Mouse (Mus musculus) right cerebral cortex, postnatal 10 days (tissue): ENCODE measurements around the gene Themis2.
"Not testable (repeated sequence)": the region's sequence is repeated elsewhere in the genome, so short reads cannot be mapped to it uniquely, and the experiment has no call there.

ENCODE experiments used
- DNase-seq, 2 experiments: peaks; one replicate each; pipeline ENCODE4 v3.0.0; 2021; ENCODE audit warnings: low spot score in 2 of 2

The Themis2 gene

DNA sequence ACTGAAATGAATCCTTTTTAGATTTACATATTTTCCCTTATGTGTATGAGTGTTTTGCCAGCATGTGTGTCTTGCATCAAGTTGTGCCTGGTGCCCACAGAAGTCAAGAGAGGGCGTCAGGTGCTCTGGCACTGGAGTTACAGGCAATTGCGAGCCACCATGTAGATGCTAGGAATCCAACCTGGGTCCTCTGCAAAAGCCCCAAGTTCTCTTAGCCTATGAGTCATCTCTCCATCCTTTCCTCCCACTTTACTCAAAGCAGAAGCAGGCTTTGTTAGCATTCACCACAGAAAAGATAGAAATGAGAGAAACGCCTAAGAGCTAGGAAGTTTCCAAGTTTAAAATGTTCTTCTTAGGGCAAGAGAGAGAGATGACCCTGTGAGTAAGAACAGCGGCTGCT is 3.7 kb upstream of the Themis2 start:
- no peak for DNase-seq

DNA sequence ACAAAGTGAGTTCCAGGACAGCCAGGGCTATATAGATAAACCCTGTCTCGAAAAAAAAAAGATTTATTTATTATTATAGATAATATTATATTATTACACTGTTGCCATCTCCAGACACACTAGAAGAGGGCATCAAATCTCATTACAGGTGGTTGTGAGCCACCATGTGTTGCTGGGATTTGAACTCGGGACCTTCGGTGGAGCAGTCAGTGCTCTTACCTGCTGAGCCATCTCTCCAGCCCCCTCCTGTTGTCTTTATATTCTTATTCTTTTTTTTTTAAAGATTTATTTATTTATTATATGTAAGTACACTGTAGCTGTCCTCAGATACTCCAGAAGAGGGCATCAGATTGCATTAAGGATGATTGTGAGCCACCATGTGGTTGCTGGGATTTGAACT is 2.5 kb upstream of the Themis2 start:
- DNase-seq = not testable (repeated sequence)

- no peak for DNase-seq
Measured at GRCm38 (mm10) chr4:132798028-132798427, 1.8 kb upstream of the Themis2 start.

- DNase-seq = no peak
Measured at GRCm38 (mm10) chr4:132797461-132797860, 1.3 kb upstream of the Themis2 start.

DNA sequence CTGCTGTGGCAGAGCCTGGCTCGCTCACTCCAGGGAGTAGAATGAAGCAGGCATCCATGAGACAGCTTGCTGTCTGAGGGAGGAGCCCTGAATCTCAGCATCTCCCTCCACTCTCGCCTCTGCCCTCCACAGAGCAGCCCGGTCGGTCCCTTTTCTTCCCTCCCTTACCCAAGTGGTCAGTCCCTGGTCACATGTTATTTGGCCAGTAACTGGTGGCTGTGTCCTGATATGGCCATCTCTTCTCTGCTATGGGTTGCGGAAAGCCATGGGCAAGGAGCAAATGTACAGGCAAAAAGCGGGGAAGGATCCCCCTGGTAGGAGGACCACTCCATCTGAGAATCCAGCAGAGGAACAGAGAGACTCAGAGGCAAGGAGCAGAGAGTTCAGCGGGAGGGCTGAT is 1.0 kb downstream of the Themis2 start:
- DNase-seq = no peak

DNA sequence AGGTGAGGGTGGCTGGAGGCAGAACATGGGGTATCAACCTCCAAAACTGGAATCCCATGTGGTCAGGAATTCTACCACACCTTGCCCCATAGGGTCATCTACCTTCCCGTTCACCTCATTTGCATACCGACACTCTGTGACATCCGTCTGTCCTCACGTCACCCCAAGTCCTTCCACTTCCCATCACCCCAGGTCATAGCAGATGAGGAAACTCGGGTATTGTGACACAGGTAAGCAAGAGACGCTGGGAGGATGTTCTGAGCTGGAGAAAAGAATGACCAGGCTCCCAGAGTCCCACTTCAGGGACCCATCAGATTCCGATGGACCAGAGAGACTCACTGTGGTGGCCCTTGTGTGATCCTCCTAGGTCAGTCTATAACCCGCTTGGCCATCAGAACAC is 1.4 kb downstream of the Themis2 start:
- no peak for DNase-seq

DNA sequence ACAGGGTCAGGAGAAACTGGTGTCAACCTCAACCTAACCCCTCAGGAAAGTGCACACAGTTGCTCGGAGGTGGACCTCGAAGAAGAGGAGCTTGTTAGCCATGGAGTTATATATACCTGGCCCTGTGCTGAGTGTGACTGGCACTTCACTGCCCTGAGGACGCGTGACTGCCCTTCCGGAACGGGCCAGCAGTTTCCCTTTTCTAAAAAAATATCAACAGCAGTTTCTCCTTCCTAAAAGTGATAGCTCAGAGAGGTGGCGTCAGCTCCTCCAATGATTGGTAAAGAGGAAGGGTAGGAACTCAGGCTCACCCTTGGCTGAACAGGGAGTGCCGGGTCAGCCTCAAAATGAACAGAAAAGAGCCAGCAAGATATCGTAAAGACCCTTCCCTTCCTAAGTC is 2.2 kb downstream of the Themis2 start:
- DNase-seq = no peak

DNA sequence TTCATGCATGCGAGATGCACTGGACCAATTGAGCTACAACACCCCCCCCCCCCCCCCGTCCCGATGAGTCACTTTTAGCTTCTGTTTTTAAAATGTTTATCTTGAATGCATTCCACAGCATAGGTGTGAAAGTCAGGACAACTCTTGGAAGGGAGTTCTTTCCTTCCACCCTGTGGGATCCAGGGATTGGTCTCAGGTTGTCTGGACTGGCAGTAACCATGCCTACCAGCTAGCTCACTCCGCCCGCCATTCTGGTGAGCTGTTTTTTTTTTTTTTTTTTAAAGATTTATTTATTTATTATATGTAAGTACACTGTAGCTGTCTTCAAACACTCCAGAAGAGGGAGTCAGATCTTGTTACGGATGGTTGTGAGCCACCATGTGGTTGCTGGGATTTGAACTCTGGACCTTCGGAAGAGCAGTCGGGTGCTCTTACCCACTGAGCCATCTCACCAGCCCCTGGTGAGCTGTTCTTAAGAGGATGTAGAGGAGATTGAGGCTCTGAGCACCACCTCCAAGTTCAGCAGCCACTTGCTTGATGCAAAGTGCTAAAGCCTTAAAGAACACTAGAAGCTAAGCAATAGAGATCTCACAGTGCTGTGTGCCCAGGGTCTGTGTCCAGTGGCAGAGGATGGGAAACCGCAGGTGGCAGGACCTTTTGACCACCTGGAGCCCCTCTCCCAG is 2.7 kb downstream of the Themis2 start:
- not testable (repeated sequence) for DNase-seq

GRCm38 (mm10) chr4:132789731-132790130 is 6.5 kb downstream of the Themis2 start:
- no peak for DNase-seq

- DNase-seq = no peak
Measured at GRCm38 (mm10) chr4:132785228-132785627, 11.0 kb downstream of the Themis2 start.

- DNase-seq = no peak
Measured at GRCm38 (mm10) chr4:132783732-132784131, 12.5 kb downstream of the Themis2 start.

- no peak for DNase-seq
Measured at GRCm38 (mm10) chr4:132780288-132780687, 15.9 kb downstream of the Themis2 start.

DNA sequence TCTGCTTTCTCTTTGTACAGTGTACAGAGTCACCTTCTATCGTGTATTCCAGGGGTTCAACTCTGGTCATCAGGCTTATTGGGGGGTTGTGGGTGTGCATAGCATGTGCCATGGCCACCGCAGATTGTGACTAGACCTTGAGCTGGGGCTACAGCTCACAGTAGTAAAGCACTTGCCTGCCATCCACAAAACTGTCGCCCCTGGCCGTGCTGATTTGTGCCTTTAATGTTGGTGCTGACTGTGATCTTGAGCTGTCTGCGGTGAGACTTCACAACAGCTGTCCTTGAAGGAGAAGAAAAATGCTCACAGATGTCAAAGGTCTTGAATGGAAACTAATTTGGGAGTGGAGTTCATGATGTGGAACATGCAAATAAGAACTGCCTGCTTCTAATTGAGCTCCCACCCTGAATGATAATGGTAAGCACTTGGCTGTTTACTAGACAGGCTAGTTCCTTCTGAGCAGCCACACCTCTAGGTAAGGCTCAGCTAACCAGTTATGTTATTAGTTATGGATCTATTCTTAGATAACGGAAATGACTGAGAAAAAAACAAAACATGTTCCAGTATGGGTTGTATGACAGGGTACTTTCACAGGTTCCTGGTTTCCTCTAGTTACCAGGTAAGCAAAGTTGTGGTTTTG is 17.5 kb downstream of the Themis2 start:
- no peak for DNase-seq

DNA sequence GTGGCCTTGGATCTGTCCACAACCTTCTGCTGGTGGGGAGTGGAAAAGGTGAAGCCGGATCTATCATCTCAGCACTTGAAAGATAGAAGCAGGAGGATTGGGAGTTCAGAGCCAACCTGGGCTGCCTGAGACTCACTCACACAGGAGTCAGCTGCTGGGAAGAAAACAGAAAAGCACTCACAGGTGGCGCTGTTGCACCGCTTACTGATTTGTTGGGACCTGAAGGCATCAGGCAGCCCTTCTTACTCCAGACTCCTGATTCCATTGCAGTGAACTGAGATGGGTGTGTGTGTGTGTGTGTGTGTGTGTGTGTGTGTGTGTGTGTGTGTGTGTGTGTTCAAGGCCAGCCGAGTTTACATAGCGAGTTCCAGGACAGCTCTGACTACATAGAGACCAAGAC is 19.4 kb downstream of the Themis2 start:
- peak; percentile 73 to 83 for DNase-seq

DNA sequence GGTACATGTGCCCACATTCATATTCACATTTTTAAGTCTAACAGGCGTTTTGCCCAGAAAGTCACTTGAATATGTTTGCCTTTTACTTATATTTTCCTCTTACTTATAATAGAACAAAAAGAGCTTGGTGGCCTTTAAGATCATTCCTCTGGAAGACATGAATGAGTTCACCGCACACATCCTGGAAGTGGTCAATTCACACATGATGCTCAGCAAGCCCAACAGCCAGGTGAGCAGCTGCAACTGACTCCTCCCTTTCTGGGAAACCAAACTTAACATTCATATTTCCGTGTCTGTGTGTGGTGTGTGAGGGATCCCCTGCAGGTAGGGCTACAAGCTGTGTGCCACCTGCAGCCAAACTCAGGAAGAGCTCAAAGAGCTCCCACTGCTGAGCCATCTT is 21.3 kb downstream of the Themis2 start:
- DNase-seq = no peak

DNA sequence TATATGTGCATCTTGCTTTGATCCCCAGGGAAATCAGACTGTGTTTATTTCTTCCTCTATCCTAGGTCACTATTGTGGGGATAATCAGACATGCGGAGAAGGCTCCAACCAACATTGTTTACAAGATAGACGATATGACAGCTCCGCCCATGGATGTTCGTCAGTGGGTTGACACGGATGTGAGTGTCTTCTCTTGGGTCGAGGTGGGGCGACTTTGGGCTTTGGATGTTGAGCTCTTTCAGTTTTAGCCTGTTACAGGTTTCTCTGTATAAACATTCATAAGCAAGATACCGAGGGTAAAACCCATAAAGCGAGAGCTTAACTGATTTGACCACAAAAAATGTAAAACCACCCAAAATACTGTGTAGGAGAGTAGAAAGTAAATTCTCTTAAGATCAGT is 24.4 kb downstream of the Themis2 start:
- no peak for DNase-seq

GRCm38 (mm10) chr4:132767914-132768876 is 28.0 kb downstream of the Themis2 start, which contains the start of gene Rpa2:
Gene Rpa2, plus strand, starts transcription at chr4:132768332.
- peak; percentile 100 for DNase-seq

GRCm38 (mm10) chr4:132763125-132763524 is 33.1 kb downstream of the Themis2 start:
- not testable (repeated sequence) for DNase-seq

DNA sequence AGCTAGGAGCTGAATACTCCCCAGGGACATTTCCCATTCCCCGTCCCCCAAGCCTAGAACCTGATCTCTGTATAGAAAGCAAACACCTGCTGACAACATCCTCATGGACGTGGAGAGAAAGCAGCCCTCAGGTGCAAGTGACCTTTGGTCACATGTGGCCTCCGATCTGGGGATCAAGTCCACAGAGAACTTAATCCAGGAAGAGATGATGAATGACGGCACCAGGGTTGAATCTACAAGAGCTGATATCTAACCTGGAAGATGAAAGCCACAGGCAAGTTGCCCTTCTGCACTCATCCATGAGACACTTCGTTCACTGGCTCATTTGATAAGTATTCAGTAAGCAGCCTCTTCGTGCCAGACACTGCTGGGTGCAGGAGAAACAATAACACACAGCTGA is 33.6 kb downstream of the Themis2 start:
- DNase-seq = no peak

GRCm38 (mm10) chr4:132760296-132760695 is 35.9 kb downstream of the Themis2 start:
- DNase-seq = no peak

DNA sequence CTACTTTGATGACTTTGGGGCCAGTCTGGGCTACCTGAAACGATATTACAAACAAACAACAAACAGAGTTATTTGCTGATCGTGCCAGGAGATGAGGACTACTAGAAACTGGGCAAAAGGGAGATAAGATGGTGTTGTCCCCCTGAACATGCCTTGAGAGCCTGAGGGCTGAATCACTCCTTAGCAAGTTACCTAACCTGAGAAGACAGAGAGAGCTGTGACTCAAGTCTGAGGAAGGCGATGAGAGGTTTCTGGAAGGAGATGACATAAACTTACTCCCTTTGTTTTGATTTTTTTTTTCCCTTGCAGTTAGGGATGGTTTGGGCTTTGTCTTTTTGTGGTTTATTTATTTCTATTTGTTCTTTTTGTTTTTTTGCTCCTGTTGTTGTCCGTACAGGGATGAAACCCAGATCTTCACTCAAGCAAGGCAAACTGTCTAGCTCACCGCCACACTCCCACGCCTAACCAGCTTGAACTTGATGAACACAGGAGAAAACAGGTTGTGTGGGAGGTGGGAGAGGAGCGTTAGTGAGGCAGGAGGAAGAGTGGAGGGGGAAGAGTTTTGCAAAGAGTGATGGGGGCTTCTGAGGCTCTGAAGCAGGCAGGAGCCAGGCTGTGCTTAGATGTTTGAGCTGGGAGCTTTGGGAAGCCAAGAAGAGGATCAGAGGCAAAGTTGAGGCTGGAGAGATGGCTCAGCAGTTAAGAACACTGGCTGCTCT is 38.4 kb downstream of the Themis2 start:
- DNase-seq = no peak

GRCm38 (mm10) chr4:132756974-132757373 is 39.2 kb downstream of the Themis2 start, which contains the start of gene Smpdl3b:
Gene Smpdl3b, minus strand, starts transcription at chr4:132757252.
- DNase-seq = peak; percentile 85 to 88
